Mouse (Mus musculus) heart, postnatal 10 days (tissue): ENCODE measurements at regions not wholly inside any gene's neighbourhood (a gene's known extent, or its start where the extent isn't known, plus 50 kb on each side); places are given as distances from the start of the nearest gene placed in this dataset.

Experiments
- DNase-seq, 2 experiments: peaks; one replicate each; pipeline ENCODE4 v3.0.0; 2021
- intact Hi-C: fragments of 180-260 bp; cut with DNase I; formaldehyde crosslinking; loops from one replicate; pipeline ENCODE4 v1.15.1; 2025

DNA sequence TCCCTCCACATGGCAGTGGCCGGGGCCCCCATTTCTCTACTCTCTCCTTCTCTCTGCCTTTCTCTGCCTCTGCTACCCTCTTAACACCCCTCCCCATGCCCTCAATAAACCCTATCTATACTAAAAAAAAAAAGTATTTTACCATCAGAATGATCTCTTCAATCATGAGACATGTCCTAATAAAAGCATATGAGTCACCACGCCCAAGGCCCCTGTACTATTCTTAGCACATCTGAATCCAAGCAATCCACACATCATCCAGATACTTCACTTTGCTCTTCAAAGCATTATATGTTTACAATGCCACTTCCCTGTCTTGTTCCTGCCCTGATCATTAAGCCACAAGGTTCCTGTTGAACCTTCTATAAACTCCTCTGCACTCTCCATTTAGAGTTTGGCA is 1245.0 kb upstream of the Dsel start:
- intact Hi-C loops: no loop called here
- DNase-seq: peak in 1 of 2 experiments; percentile 0

DNA sequence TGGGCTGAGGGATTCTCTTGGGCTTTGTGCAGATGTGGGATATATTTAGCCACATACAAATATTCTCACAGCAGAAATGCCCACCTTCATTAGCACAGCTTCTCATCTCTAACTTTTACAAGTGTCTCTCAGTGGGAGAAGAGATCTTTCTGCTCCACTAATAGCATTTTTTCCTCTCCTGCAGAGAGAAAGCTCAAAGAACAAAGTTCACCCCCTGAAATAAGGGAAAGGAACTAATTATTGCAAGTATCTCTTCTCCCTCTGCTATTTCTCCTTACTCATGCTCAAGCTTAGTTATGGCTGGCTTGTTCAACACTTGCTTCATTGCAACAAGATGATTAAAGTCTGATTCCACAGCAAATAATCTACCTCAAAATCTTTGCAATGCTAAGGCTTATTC is 1231.4 kb upstream of the Dsel start:
- intact Hi-C loops: no loop called here
- no peak for DNase-seq

DNA sequence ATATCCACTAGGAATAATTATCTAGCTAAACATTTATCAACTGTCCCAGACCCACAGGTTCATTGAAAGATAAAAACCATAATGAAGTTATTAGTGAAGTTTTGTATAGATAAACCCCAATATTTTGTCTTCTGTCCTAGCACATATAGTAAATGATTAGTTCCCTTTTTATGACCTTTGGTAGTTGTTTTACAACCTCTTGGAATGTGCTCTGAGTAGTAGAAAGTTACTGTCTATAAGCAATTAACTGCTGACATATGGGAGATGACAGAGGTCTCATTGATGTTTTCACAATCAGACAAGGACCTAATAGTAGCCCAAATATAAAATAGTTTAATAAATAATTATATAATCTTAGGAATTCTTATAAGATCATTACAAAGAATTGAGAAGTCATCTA is 1224.7 kb upstream of the Dsel start:
- intact Hi-C loops: no loop called here
- DNase-seq: no peak
